Comparison of ENCODE assay signal across 8 mouse cellular contexts in the genomic region with DNA sequence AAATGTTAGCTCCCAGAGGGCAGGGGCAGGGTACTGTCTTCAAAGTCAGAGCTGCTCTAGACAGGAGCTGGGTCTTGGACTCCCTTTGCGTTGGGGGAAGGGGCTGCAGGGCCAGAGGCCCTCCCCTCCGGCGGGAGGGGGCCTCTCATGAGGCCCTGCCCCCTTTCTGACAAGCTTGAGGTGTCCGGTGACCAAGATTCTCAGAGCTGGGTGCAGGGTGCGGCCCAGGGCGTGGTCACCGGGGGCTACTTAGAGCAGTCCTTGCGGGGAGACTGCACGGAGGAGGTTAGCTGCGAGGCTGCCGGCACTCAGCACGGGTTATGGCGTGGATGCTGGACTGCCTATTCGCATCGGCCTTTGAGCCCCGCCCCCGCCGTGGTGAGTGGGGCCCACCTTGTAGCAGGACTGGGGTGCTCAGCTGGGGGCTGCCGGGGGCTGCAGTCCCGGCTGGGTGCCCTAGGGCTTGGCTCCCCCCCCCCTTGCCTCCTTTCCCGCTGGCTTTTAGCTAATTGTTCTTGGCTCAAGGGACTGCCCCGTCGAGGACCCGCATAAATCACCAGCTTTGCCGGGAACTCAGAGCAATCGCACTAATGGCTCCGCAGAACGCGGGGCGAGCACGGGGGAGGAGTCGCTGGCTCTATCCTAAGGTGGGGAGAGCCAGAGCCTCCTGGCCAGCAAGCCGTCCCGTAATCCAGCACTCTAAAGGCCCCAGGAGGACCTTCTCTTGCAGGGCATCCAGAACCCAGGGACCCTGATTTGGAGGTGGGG. TPM values are rescaled to one million over a fixed set of nuclear protein-coding genes. Genes with fewer than 3 reads are reported as not detected.
DNase-seq lines count a peak whose midpoint lies in the region; ATAC-seq and TF ChIP-seq lines count a peak whose summit lies in the region.

No protein-coding gene starts in this region.

- H3K27ac ChIP-seq in heart, embryonic 16.5 days (ENCODE audit: low read length), result no peak overlapping the region
- no peak overlapping the region for H3K27ac ChIP-seq in hindbrain, postnatal 0 days

- H3K4me1 ChIP-seq in heart, embryonic 16.5 days (ENCODE audit: control insufficient read depth, insufficient read depth, low read length), result no peaks in the 10 kb centered on the region
- no peaks in the 10 kb centered on the region for H3K4me1 ChIP-seq in hindbrain, postnatal 0 days (ENCODE audit: insufficient read depth, low read length)

- TF ChIP-seq CTCF in hindbrain, postnatal 0 days (IDR thresholded peaks at IDR 0.05; ENCODE audit: low read depth), result no peak

- peak overlapping the region; percentile 56 for H3K4me2 ChIP-seq in heart, embryonic 16.5 days (ENCODE audit: low read depth, low read length)
- H3K4me2 ChIP-seq in hindbrain, postnatal 0 days (ENCODE audit: low read depth, low read length), result peak overlapping the region; percentile 54

- peaks cover 3% of the 10 kb centered on the region for H3K27me3 ChIP-seq in heart, embryonic 16.5 days (ENCODE audit: control insufficient read depth, insufficient read depth, low read length)
- H3K27me3 ChIP-seq in hindbrain, postnatal 0 days (ENCODE audit: insufficient read depth, low read length), result no peaks in the 10 kb centered on the region

- H3K36me3 ChIP-seq in heart, embryonic 16.5 days (ENCODE audit: control insufficient read depth, insufficient read depth), result no peaks in the 10 kb centered on the region
- no peaks in the 10 kb centered on the region for H3K36me3 ChIP-seq in hindbrain, postnatal 0 days (ENCODE audit: insufficient read depth, low read length)

- WGBS in heart, embryonic 16.5 days, result 16% methylated on average over 30 of the region's 34 CpGs
- 44% methylated on average over 33 of the region's 34 CpGs for WGBS in hindbrain, postnatal 0 days

- no peaks in the 10 kb centered on the region for H3K9me3 ChIP-seq in heart, embryonic 16.5 days (replicated peaks; ENCODE audit: control insufficient read depth, low read length)
- no peaks in the 10 kb centered on the region for H3K9me3 ChIP-seq in hindbrain, postnatal 0 days (ENCODE audit: low read length)

- ATAC-seq in heart, embryonic 16.5 days (replicated peaks; ENCODE audit: extremely low read depth, insufficient read depth, low FRiP score), result no peak; the same call in 1 of the 2 replicates
- peak; percentile 74 for ATAC-seq in hindbrain, postnatal 0 days

- peak overlapping the region; percentile 40 for H3K4me3 ChIP-seq in heart, embryonic 16.5 days (ENCODE audit: low read length)
- peak overlapping the region; percentile 32 for H3K4me3 ChIP-seq in hindbrain, postnatal 0 days (ENCODE audit: low read length)

- intact Hi-C loops in heart, postnatal 10 days (cut with DNase I), result no loop called here

- no peak for DNase-seq in heart, postnatal 10 days
- peak; percentile 24 for DNase-seq in embryo, embryonic 10.5 days (ENCODE audit: low spot score)
- DNase-seq in hindbrain, postnatal 0 days (ENCODE audit: low spot score), result no peak
- peak; percentile 40 for DNase-seq in neural tube, embryonic 10.5 days (ENCODE audit: extremely low spot score, low spot score)
- DNase-seq in right cerebral cortex, postnatal 14 days, result no peak
- no peak for DNase-seq in yolk sac, embryonic 10.5 days (ENCODE audit: low spot score)
- no peak for DNase-seq in layer of hippocampus, adult 18-20 months (ENCODE audit: low spot score in 2 of 2)

- no peak overlapping the region for H3K9ac ChIP-seq in heart, embryonic 16.5 days (ENCODE audit: low read length)
- H3K9ac ChIP-seq in hindbrain, postnatal 0 days (replicated peaks; ENCODE audit: low read length), result no peak overlapping the region; the same call in 1 of the 2 replicates

RNA-seq across cellular contexts. Expression of a gene that starts 6.7 kb away (rescaled TPM):
- 1.6 and 2.8 TPM in 2 replicates for polyA plus RNA-seq in heart, embryonic 16.5 days (2015; fragmentation: Nextera tagmentation; extraction: Ambion mirVana)
- 1 to 10 TPM in 1 of 2 experiments, under 1 TPM in 1; 0.79 to 1.9 TPM for total RNA-seq in heart, postnatal 10 days (2021)
- total RNA-seq in hindbrain, postnatal 0 days (2014; rRNA removed), result 8.9 and 10.6 TPM in 2 replicates
- 14.5 and 16.0 TPM in 2 replicates for polyA plus RNA-seq in hindbrain, postnatal 0 days (2015; fragmentation: Nextera tagmentation; extraction: Ambion mirVana)
- total RNA-seq in layer of hippocampus, adult 18-20 months (2021), result 1 to 10 TPM in 1 of 2 experiments, under 1 TPM in 1; 0.68 to 2.2 TPM

Comparison
In these comparisons a context has a peak if more than half of its experiments do, and no peak if none do; other contexts are left out.
1. DNase-seq: peak in embryo, embryonic 10.5 days (single experiment) and neural tube, embryonic 10.5 days (single experiment); none in heart, postnatal 10 days (0 of 2), hindbrain, postnatal 0 days (single experiment), right cerebral cortex, postnatal 14 days (single experiment), yolk sac, embryonic 10.5 days (single experiment) and layer of hippocampus, adult 18-20 months (0 of 2).